Mouse (Mus musculus) stomach, postnatal 0 days (tissue): ENCODE results near the gene Pappa. TPM values are rescaled to one million over a fixed set of nuclear protein-coding genes. Genes with fewer than 3 reads are reported as not detected.

Experiments
- ATAC-seq: fragments of 200-750 bp; cut with Nextera tagmentation; 2 replicates; pipeline ENCODE4 v1.8.0; 2017; ENCODE audit not compliant: low FRiP score, low TSS enrichment
- DNase-seq: peaks from one replicate; pipeline ENCODE4 v3.0.0-alpha.2; 2016; ENCODE audit warnings: low spot score
- H3K27ac ChIP-seq: fragments of 300-500 bp; sonication (generic); replicated peaks from 2 replicates; pipeline ENCODE4 v1.5.1; 2014; ENCODE audit warnings: mild to moderate bottlenecking, control low read depth
- H3K27me3 ChIP-seq: fragments of 300-500 bp; sonication (generic); 2 replicates; pipeline ENCODE4 v1.6.1; 2014; ENCODE audit warnings: low read length; ENCODE audit not compliant: control insufficient read depth, insufficient read depth
- H3K36me3 ChIP-seq: fragments of 300-500 bp; sonication (generic); 2 replicates; pipeline ENCODE4 v1.6.1; 2014; ENCODE audit warnings: low read length, mixed read lengths; ENCODE audit not compliant: control insufficient read depth, insufficient read depth
- H3K4me1 ChIP-seq: fragments of 300-500 bp; sonication (generic); replicated peaks from 2 replicates; pipeline ENCODE4 v1.6.1; 2014; ENCODE audit warnings: antibody characterized with exemption; ENCODE audit not compliant: control insufficient read depth, insufficient read depth
- H3K4me2 ChIP-seq: fragments of 300-500 bp; sonication (generic); replicated peaks from 2 replicates; pipeline ENCODE4 v1.6.1; 2014; ENCODE audit warnings: low read depth, mild to moderate bottlenecking, control low read depth, moderate library complexity
- H3K4me3 ChIP-seq: fragments of 300-500 bp; sonication (generic); 2 replicates; pipeline ENCODE4 v1.5.1; 2014; ENCODE audit warnings: low read depth, low read length, control low read depth
- H3K9ac ChIP-seq: fragments of 300-500 bp; sonication (generic); 2 replicates; pipeline ENCODE4 v1.6.1; 2014; ENCODE audit warnings: mild to moderate bottlenecking, low read length, control low read depth, mixed read lengths
- H3K9me3 ChIP-seq: fragments of 300-500 bp; sonication (generic); 2 replicates; pipeline ENCODE4 v1.6.1; 2016; ENCODE audit warnings: low read length; ENCODE audit not compliant: control insufficient read depth
- CTCF ChIP-seq: IDR thresholded peaks from 2 replicates; pipeline ENCODE4 v1.5.1; 2016; ENCODE audit warnings: antibody characterized with exemption, low read depth, mild to moderate bottlenecking, moderate library complexity
- EP300 ChIP-seq: optimal IDR thresholded peaks from 2 replicates; pipeline ENCODE3; 2016; ENCODE audit warnings: antibody characterized with exemption
- WGBS: fragments of 180-500 bp; shearing (Covaris S2); extraction: QIAGEN DNeasy Blood & Tissue Kit; methylation state at CpG from one replicate; pipeline ENCODE4 v1.1.7; 2014; 5-methylcytosine and 5-hydroxymethylcytosine counted together
- polyA plus RNA-seq: library from polyadenylated mRNA; unstranded; fragments of >200 nt; fragmentation: Nextera tagmentation; extraction: Ambion mirVana; gene quantifications from 2 replicates; pipeline ENCODE4 v1.2.1, GENCODE M21; 2015

Pappa gene
- polyA plus RNA-seq, 1 experiment from 2014 or later: 0.72 TPM

GRCm38 (mm10) chr4:65295741-65296140 lies 171.8 kb downstream of the Pappa start:
- Histone ChIP-seq H3K4me1 (no peaks in the 10 kb centered on the region), H3K4me3 (no peak overlapping the region), H3K9me3 (no peaks in the 10 kb centered on the region), H3K9ac (no peak overlapping the region), H3K36me3 (no peaks in the 10 kb centered on the region), H3K4me2 (no peak overlapping the region), H3K27ac (no peak overlapping the region), H3K27me3 (no peaks in the 10 kb centered on the region)
- no peak for DNase-seq
- TF ChIP-seq CTCF (no peak), EP300 (no peak)
- ATAC-seq: no peak
- WGBS: 52% methylated on average over 1 of the region's 1 CpGs

GRCm38 (mm10) chr4:65296356-65296967 lies 172.5 kb downstream of the Pappa start:
- Histone ChIP-seq H3K4me1 (no peaks in the 10 kb centered on the region), H3K4me2 (no peak overlapping the region), H3K9ac (no peak overlapping the region), H3K9me3 (no peaks in the 10 kb centered on the region), H3K27me3 (no peaks in the 10 kb centered on the region), H3K4me3 (no peak overlapping the region), H3K36me3 (no peaks in the 10 kb centered on the region), H3K27ac (no peak overlapping the region)
- no peak for DNase-seq
- no peak for ATAC-seq
- 61% methylated on average over 7 of the region's 7 CpGs for WGBS
- TF ChIP-seq EP300 (no peak), CTCF (no peak)

- H3K27ac ChIP-seq: no peak overlapping the region
- no peaks in the 10 kb centered on the region for H3K27me3 ChIP-seq
- H3K4me2 ChIP-seq: no peak overlapping the region
- no peaks in the 10 kb centered on the region for H3K4me1 ChIP-seq
- ATAC-seq (no peak), DNase-seq (no peak)
- TF ChIP-seq CTCF (no peak), EP300 (no peak)
- no peak overlapping the region for H3K4me3 ChIP-seq
- no peak overlapping the region for H3K9ac ChIP-seq
- no peaks in the 10 kb centered on the region for H3K9me3 ChIP-seq
- 42% methylated on average over 13 of the region's 13 CpGs for WGBS
- H3K36me3 ChIP-seq: no peaks in the 10 kb centered on the region
Observed at GRCm38 (mm10) chr4:65296968-65297499, 173.1 kb downstream of the Pappa start.

GRCm38 (mm10) chr4:65298212-65299181 lies 174.5 kb downstream of the Pappa start:
- Histone ChIP-seq H3K36me3 (no peaks in the 10 kb centered on the region), H3K4me2 (no peak overlapping the region), H3K27ac (no peak overlapping the region), H3K9ac (no peak overlapping the region), H3K27me3 (no peaks in the 10 kb centered on the region), H3K4me1 (no peaks in the 10 kb centered on the region), H3K4me3 (no peak overlapping the region), H3K9me3 (no peaks in the 10 kb centered on the region)
- DNase-seq (no peak), ATAC-seq (no peak)
- no peak for TF ChIP-seq CTCF
- no peak for TF ChIP-seq EP300
- 59% methylated on average over 9 of the region's 9 CpGs for WGBS

- Histone ChIP-seq H3K9me3 (no peaks in the 10 kb centered on the region), H3K4me2 (no peak overlapping the region), H3K36me3 (no peaks in the 10 kb centered on the region), H3K27me3 (no peaks in the 10 kb centered on the region), H3K4me3 (no peak overlapping the region), H3K9ac (no peak overlapping the region), H3K27ac (no peak overlapping the region), H3K4me1 (no peaks in the 10 kb centered on the region)
- WGBS: 57% methylated on average over 1 of the region's 1 CpGs
- ATAC-seq (no peak), DNase-seq (no peak)
- TF ChIP-seq CTCF (no peak), EP300 (no peak)
Observed at GRCm38 (mm10) chr4:65299365-65299764, 175.4 kb downstream of the Pappa start.
